Mouse (Mus musculus) bone marrow macrophage, adult 2 months (primary cell): Measurements from ENCODE around the gene Slc17a1. TPM values are rescaled to one million over a fixed set of nuclear protein-coding genes. Genes with fewer than 3 reads are reported as not detected.

Experiments used
- H3K27ac ChIP-seq: 2 replicates; pipeline ENCODE4 v1.5.1; 2012; ENCODE audit warnings: low read depth, low read length; ENCODE audit not compliant: insufficient read depth
- H3K4me1 ChIP-seq: 2 replicates; pipeline ENCODE4 v1.6.1; 2012; ENCODE audit warnings: low read length; ENCODE audit not compliant: control insufficient read depth, insufficient read depth
- H3K4me3 ChIP-seq: 2 replicates; pipeline ENCODE4 v1.5.1; 2012; ENCODE audit warnings: mild to moderate bottlenecking, low read length, moderate library complexity; ENCODE audit not compliant: insufficient read depth
- CTCF ChIP-seq: IDR thresholded peaks from 2 replicates; pipeline ENCODE4 v1.5.1; 2012; ENCODE audit warnings: low read depth, mild to moderate bottlenecking, low read length, moderate library complexity
- POLR2A ChIP-seq: IDR thresholded peaks from 2 replicates; pipeline ENCODE4 v1.6.1; 2012; ENCODE audit warnings: mild to moderate bottlenecking, low read depth, low read length, borderline replicate concordance
- polyA plus RNA-seq: library from polyadenylated mRNA; stranded (reverse); fragments of >200 nt; gene quantifications from 2 replicates; pipeline ENCODE4 v1.2.4, GENCODE M21; 2012; ENCODE audit not compliant: missing spikeins, insufficient read depth, insufficient read length

Gene Slc17a1
- not detected in 2 replicates for polyA plus RNA-seq

DNA sequence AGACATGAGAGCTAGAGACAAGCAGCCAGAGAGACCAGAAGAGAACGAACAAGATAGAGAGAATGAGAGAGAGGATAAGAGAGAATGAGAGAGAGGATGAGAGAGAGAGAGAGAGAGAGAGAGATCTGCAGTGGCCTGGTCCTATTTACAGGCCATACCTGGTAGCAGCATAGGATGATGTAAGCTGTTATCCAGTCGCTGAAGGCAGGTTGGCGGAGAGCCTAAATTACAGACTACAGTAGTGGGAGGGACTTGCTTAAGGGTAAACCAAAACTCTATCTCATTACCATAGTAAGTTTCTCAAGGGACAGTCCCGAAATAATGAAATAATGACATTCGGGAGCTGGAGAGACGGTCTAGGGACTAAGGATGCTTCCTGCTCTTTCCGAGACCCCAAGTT is at the start of gene Slc17a1:
Gene Slc17a1, plus strand, starts transcription at position 346 of the 400 bp plus-strand sequence.
- no peak for TF ChIP-seq CTCF
- no peak for TF ChIP-seq POLR2A
- Histone ChIP-seq H3K27ac (no peak within 1 kb of the TSS), H3K4me3 (no peak within 1 kb of the TSS), H3K4me1 (no peaks in the 10 kb centered on the region)

DNA sequence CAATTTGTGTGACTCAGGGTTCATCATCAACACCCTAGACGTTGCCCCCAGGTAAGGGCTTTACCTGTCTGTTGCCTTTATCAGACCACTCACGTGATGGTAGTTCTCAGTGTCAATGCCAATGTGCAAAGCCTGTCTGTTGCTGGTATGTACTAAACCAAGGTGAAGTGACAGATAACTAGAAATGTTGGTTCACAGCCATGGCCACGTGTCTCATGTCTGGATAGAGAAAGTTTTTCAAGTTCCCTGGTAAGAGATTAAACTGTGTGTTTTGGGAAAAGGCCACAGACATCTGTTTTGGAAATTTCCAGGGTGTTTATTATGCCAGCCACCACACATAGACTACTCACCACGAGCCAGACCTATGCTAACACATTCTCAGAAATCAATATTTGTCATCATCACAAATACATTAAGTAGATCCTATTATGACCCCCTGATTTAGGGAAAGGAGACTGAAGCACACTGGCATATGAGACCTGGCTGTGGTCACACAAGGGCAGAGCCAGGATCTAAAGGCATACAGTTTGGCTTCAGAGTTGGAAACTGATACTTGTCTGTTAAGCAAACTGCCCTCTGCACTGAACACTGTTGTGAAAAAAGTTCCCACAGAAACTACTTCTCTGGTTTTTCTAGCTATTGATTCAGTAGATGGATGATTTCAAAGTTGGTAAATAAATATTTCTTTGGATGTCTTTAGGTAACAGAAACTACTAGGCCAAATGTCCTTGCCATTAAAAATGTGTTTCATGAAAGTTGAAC is 47.2 kb upstream of the Slc17a1 start:
- Histone ChIP-seq H3K27ac (no peak overlapping the region), H3K4me3 (no peak overlapping the region), H3K4me1 (peaks cover 3% of the 10 kb centered on the region; the same call in 1 of the 2 replicates)
- TF ChIP-seq CTCF (no peak), POLR2A (no peak)

DNA sequence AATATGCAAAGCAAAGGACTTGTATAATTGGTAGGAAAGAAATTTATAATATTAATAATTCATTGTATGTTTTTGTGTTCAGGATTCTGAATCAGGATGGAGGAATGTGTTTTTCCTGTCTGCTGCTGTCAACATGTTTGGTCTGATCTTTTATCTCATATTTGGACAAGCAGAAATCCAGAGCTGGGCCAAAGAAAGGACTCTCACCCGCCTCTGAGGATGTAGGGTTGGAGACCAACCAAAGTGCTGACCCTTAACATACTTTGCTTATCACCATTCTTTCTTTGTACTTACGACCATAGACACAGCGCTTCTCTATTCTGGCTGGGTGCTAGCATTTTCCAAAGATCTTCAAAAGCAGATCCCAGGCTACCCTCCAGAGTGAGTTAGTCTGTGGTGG is 45.3 kb upstream of the Slc17a1 start:
- H3K4me1 ChIP-seq = no peaks in the 10 kb centered on the region
- no peak overlapping the region for H3K4me3 ChIP-seq
- TF ChIP-seq CTCF (no peak), POLR2A (no peak)
- no peak overlapping the region for H3K27ac ChIP-seq

DNA sequence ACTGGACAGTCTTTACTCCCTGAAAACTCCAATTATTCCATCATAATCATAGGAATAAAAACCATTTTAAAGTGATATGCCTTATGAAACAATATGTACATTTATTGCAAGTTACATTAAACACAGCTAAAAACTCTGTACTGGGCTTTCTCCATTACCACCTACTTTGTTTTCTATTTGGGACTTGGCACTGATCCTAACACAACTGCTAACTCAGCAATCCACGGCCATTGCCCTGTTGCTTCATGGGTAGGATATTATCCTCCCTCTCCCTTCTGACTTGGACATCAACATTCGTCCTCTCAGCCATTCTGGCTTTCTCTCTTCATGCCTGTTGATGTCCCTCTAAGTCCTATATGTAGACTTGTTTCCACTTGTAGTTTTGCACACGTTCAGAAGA is 40.9 kb upstream of the Slc17a1 start:
- no peaks in the 10 kb centered on the region for H3K4me1 ChIP-seq
- no peak overlapping the region for H3K4me3 ChIP-seq
- no peak for TF ChIP-seq CTCF
- TF ChIP-seq POLR2A = no peak
- H3K27ac ChIP-seq = no peak overlapping the region

DNA sequence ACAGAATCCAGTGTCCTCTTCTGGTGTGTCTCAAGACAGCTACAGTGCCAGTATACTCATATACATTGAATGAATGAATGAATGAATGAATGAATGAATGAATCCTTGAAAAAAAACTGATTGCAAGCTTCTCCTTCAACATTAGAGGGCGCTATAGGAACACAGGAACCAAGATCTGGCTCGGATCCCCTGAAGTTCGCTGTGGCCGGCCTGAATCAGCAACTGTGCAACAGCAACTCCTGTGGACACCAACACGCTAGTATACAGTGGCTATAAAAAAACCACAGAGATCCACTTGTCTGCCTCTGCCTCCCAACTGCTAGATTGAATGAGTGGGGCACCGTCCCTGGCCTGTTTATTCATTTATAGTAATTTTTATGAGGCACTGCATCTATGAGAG is 34.5 kb upstream of the Slc17a1 start:
- Histone ChIP-seq H3K27ac (no peak overlapping the region), H3K4me1 (no peaks in the 10 kb centered on the region), H3K4me3 (no peak overlapping the region)
- peak; percentile 45 for TF ChIP-seq CTCF
- no peak for TF ChIP-seq POLR2A

DNA sequence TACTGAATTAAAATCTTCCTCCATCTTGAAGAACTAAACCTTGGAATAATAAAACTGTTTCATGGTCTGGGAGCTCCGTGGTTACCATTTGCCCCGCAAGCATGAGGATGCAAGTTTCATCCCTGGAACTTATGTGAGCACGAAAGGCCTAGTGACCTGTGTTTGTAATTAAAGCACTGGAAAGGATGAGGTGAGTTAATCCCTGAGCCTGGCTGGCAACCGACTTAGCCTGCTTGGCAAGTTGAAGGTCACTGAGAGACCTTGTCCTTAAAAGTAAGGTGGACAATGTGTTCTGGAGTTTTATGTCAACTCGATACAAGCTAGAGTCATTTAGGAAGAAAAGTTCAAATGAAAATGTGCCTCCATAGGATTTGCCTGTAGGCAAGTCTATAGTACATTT is 32.7 kb upstream of the Slc17a1 start:
- Histone ChIP-seq H3K4me1 (no peaks in the 10 kb centered on the region), H3K4me3 (no peak overlapping the region), H3K27ac (no peak overlapping the region)
- no peak for TF ChIP-seq POLR2A
- no peak for TF ChIP-seq CTCF

DNA sequence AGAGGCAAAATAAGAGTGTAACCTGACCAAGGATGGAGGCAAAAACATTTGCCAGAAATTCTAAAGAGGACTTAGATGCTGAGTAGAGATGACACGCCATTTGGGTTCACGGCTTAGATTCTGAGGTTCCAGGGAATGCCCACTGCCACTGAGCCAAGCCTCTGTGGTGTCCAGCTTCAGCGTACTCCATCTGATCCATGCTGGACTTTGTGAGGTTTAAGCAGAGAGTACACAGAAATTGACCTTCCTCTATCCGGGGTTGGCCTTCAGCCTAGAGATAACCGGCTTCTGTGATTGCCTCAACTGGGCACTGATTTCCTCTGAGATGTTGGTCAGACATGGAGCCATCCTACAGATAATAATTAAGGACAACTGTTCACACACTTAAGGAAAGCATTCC is 30.9 kb upstream of the Slc17a1 start:
- H3K4me1 ChIP-seq = no peaks in the 10 kb centered on the region
- no peak overlapping the region for H3K27ac ChIP-seq
- no peak overlapping the region for H3K4me3 ChIP-seq
- TF ChIP-seq CTCF (no peak), POLR2A (no peak)

DNA sequence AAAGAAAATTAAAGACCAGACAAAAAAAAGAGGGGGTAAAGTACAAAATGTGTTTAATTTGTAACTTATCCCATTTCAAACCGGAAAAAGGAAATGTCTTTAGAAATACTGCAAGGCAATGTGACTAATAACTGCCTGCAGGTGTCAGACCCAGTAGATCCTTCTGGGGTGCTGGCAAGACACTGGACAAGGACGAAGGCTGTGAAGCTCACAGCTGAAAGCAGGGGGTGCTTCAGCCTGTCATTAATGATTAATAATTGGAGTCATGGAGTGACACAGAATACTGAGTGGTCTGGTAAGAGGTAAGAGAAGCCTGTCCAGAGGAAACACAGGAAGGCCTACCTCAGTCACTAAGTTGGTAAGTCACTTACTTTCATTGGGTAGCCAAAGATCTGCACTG is 28.2 kb upstream of the Slc17a1 start, which contains the start of gene Slc17a3:
Gene Slc17a3, plus strand, starts transcription at position 127 of the 400 bp plus-strand sequence.
- Histone ChIP-seq H3K4me1 (no peaks in the 10 kb centered on the region), H3K27ac (no peak within 1 kb of the TSS), H3K4me3 (no peak within 1 kb of the TSS)
- TF ChIP-seq CTCF (no peak), POLR2A (no peak)

DNA sequence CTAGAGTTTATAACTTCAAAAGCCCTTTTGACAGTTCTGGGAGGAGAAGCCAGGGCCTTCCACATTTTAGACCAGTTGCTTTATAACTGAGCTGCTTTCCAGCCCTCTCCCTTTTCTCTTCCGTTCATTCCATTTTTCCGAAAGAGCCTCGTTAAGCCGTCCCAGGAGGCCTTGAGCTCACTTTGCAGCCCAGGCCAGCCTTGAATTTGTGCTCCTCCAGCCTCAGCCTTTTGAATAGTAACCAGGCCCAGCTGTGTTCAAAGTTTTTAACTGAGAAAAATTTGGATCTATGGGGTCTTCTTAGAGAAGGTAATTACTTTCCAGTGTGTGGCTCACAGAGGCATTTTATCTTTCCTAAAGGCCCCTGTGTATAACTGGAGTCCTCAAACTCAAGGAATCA is 21.7 kb upstream of the Slc17a1 start:
- H3K27ac ChIP-seq = no peak overlapping the region
- TF ChIP-seq POLR2A (no peak), CTCF (no peak)
- no peaks in the 10 kb centered on the region for H3K4me1 ChIP-seq
- H3K4me3 ChIP-seq = no peak overlapping the region

DNA sequence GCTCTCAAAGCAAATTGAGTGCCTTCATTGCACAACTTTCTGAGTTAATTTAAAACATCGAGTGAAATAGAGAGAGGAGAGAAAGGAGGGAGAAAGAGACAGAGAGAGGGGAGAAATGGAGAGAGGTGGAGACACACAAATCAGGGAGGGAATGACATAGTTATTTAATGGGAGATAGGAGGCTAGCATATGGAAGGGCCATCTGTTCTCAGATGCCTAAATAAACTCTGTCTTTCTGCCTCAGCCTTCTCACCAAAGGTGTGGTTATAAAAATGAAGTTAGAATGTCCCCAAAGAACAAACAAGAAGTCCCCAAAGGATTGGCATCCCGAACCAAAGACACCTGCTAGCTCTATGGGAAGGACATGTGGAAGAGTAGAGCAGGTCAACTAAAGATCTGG is 18.3 kb upstream of the Slc17a1 start:
- Histone ChIP-seq H3K4me3 (no peak overlapping the region), H3K27ac (no peak overlapping the region), H3K4me1 (no peaks in the 10 kb centered on the region)
- TF ChIP-seq CTCF (no peak), POLR2A (no peak)

DNA sequence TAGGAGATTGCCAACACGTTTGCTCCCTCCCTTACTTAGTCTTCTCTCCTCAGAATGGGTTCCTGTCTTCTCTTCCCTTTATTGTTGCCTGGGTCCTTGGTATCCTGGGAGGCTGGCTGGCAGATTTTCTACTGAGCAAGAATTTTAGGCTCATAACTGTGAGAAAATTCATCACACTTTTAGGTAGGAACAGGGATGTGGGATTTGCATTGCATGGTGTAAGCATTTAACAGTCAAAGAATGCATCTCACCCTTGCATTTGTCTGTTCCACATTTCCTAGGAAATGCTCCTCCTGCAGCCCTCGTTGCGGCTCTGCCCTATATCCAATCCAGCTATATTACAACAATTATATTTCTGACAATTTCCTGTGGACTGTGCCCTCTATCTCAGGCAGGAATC is 11.1 kb upstream of the Slc17a1 start:
- H3K4me1 ChIP-seq = no peaks in the 10 kb centered on the region
- TF ChIP-seq CTCF = no peak
- no peak for TF ChIP-seq POLR2A
- no peak overlapping the region for H3K27ac ChIP-seq
- no peak overlapping the region for H3K4me3 ChIP-seq

DNA sequence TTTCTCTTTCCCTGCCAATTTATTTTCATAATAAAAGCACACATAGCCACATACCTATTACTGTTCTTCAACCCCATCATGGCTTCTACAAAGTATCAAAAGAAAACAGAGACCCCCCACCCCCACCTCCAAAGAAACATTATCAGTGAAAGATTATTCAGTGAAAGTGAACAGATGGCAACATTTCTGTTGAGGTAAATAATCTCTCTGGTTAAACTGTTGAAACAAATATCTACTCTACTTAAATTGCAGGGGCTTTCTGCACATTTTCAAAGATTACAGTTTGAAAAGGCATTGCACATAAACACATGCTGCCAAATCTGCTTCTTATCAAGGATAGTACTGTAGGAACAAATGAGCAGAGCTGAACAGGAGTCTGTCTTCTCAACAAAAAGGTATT is 5.7 kb upstream of the Slc17a1 start:
- no peak overlapping the region for H3K4me3 ChIP-seq
- no peak for TF ChIP-seq POLR2A
- no peak for TF ChIP-seq CTCF
- H3K27ac ChIP-seq = no peak overlapping the region
- H3K4me1 ChIP-seq = no peaks in the 10 kb centered on the region
